Mouse (Mus musculus) midbrain, embryonic 13.5 days (tissue): ENCODE data around the gene Rnf214. TPM values are rescaled to one million over a fixed set of nuclear protein-coding genes. Genes with fewer than 3 reads are reported as not detected.
A peak's percentile ranks its signal among the peaks of the same experiment; 100 is the strongest.

ENCODE experiments used
- ATAC-seq: fragments of 200-750 bp; cut with Nextera tagmentation; 2 replicates; pipeline ENCODE4 v1.8.0; 2017; ENCODE audit warnings: mild to moderate bottlenecking, moderate TSS enrichment, moderate library complexity
- H3K27ac ChIP-seq: fragments of 300-500 bp; sonication (generic); 2 replicates; pipeline ENCODE4 v1.5.1; 2015; ENCODE audit warnings: inconsistent platforms, mild to moderate bottlenecking, moderate library complexity
- H3K27me3 ChIP-seq: fragments of 300-500 bp; sonication (generic); 2 replicates; pipeline ENCODE4 v1.6.1; 2015; ENCODE audit warnings: mild to moderate bottlenecking, inconsistent platforms
- H3K36me3 ChIP-seq: fragments of 300-500 bp; sonication (generic); 2 replicates; pipeline ENCODE4 v1.6.1; 2015; ENCODE audit warnings: mild to moderate bottlenecking, inconsistent platforms
- H3K4me1 ChIP-seq: fragments of 300-500 bp; sonication (generic); replicated peaks from 2 replicates; pipeline ENCODE4 v1.6.1; 2015; ENCODE audit warnings: inconsistent platforms
- H3K4me2 ChIP-seq: fragments of 300-500 bp; sonication (generic); replicated peaks from 2 replicates; pipeline ENCODE4 v1.6.1; 2015; ENCODE audit warnings: moderate library complexity, mild to moderate bottlenecking, inconsistent platforms
- H3K4me3 ChIP-seq: fragments of 300-500 bp; sonication (generic); replicated peaks from 2 replicates; pipeline ENCODE4 v1.5.1; 2015; ENCODE audit warnings: mild to moderate bottlenecking, inconsistent platforms
- H3K9ac ChIP-seq: fragments of 300-500 bp; sonication (generic); replicated peaks from 2 replicates; pipeline ENCODE4 v1.6.1; 2015; ENCODE audit warnings: mild to moderate bottlenecking, inconsistent platforms
- H3K9me3 ChIP-seq: fragments of 300-500 bp; sonication (generic); 2 replicates; pipeline ENCODE4 v1.6.1; 2016; ENCODE audit warnings: mild to moderate bottlenecking, inconsistent platforms
- WGBS: fragments of 180-500 bp; shearing (Covaris S2); methylation state at CpG from one replicate; pipeline ENCODE4 v1.1.7; 2015; 5-methylcytosine and 5-hydroxymethylcytosine counted together
- polyA plus RNA-seq: library from polyadenylated mRNA; unstranded; fragments of >200 nt; fragmentation: Nextera tagmentation; extraction: Ambion mirVana; gene quantifications from 2 replicates; pipeline ENCODE4 v1.2.1, GENCODE M21; 2015

Gene Rnf214
- polyA plus RNA-seq, 1 experiment from 2014 or later: 119 TPM

DNA sequence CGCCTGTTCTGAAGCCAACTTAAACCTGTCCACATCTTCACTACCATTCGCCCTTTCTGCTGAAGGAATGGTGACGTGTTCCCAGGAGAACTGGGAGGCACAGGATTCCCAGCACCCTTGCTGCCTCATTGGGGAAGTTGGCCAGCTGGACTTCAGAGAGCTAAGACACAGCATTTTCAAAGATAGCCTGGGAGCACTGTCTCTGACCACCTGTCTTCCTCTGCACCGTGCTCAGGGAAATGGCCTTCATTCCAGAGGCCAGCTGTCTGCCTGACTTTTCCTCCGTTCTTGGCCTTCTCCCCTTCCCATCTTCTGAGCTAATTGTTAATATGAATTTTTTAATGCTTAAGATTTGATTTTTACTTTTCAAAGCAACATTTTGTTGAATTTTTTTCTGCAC lies 22.6 kb upstream of the Rnf214 start:
- ATAC-seq: no peak
- 89% methylated on average over 5 of the region's 5 CpGs for WGBS
- no peak overlapping the region for H3K9ac ChIP-seq
- no peak overlapping the region for H3K4me2 ChIP-seq
- no peaks in the 10 kb centered on the region for H3K9me3 ChIP-seq
- H3K36me3 ChIP-seq: peaks cover 71% of the 10 kb centered on the region
- H3K4me1 ChIP-seq: no peaks in the 10 kb centered on the region
- H3K27ac ChIP-seq: no peak overlapping the region
- no peaks in the 10 kb centered on the region for H3K27me3 ChIP-seq
- no peak overlapping the region for H3K4me3 ChIP-seq

DNA sequence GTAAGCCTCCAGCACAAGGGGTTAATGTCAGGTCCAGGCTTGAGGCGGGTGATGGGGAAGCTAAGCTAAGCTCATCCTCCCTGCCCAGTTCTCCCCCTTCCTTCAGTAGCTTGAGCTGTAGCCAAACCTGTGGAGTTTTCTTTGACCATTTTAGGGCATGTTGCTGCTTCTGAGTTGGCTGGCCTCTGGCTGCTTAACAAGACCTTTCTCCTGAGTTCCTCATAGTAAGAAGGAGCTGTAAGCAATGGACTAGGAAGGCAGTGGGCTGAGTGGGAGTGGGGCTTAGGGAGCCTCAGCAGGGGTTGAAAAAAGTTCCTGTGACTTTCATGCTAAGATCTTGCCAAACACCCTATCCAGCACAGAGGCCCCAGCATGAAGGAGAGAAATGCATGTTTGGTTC lies 13.2 kb upstream of the Rnf214 start:
- Histone ChIP-seq H3K4me1 (no peaks in the 10 kb centered on the region), H3K27ac (no peak overlapping the region), H3K9me3 (no peaks in the 10 kb centered on the region), H3K27me3 (no peaks in the 10 kb centered on the region), H3K4me3 (no peak overlapping the region), H3K36me3 (peaks cover 81% of the 10 kb centered on the region), H3K9ac (no peak overlapping the region), H3K4me2 (no peak overlapping the region)
- no peak for ATAC-seq
- 57% methylated on average over 1 of the region's 1 CpGs for WGBS

DNA sequence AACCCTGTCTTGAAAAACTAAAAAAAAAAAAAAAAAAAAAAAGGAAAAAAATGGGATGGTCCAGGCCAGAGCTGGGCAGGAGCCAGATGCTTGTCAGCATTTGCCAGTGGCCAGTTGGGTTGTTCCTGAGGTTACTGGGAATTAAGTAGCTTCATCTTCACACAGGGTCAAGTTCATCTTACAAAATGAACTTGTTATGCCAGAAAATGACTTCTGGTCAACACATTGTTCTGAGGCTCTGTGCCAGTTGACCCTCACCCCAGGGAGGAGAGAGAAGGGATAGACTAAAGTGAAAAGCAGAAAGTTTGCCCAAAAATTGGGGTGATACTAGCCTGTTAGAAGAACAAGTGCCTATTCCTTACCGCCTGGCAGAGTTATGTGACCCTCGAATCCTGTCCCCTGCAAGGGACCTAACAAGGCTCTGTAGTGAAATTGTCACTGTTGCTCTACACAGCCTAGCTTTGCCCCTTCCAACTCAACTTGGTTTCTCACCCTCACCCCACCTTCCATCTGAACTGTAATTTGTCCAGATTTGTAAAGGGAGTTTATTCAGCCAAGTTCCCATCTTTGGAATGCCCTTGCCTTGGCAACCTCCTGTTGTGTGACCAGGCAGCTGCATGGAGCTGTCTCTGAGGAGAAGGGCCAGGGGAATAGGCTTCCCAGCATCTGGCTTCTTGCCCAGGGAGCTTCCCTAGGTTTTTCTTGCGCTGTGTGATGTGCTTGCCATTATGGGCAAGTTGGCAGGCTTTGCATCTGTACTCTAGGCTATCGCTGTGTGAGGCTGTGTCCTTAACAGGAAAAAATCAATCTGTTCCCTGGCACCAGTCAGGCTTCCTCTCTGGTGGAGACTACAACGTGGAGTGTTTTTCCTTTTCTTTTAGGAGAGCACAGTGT lies 10.6 kb upstream of the Rnf214 start:
- 0 out of 2 replicates have a peak, but pooled peaks have one; percentile 14 for ATAC-seq
- Histone ChIP-seq H3K4me3 (no peak overlapping the region), H3K4me2 (no peak overlapping the region), H3K36me3 (peaks cover 93% of the 10 kb centered on the region), H3K4me1 (no peaks in the 10 kb centered on the region), H3K9ac (no peak overlapping the region), H3K27ac (no peak overlapping the region), H3K27me3 (no peaks in the 10 kb centered on the region), H3K9me3 (no peaks in the 10 kb centered on the region)
- WGBS: 81% methylated on average over 5 of the region's 5 CpGs

DNA sequence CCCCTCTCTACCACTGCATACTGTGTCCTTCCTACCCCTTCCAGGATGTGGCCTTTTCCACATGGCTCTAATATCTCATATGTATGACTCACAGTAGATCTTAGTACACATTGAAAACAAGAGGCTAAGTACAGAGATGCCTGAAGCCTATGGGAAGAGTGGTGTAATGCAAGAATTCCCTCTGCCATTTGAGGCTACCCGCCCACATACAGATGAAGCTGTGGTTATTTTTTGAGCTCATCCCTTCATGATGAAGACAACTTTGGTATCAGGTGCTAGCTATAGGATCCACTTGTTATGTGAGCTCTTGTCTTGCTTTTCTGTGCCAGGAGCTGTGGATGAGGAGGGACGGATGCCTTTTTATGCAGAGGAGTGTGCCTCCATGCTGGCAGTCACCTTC lies 8.9 kb upstream of the Rnf214 start:
- Histone ChIP-seq H3K27me3 (no peaks in the 10 kb centered on the region), H3K4me1 (no peaks in the 10 kb centered on the region), H3K36me3 (peaks cover 95% of the 10 kb centered on the region)

DNA sequence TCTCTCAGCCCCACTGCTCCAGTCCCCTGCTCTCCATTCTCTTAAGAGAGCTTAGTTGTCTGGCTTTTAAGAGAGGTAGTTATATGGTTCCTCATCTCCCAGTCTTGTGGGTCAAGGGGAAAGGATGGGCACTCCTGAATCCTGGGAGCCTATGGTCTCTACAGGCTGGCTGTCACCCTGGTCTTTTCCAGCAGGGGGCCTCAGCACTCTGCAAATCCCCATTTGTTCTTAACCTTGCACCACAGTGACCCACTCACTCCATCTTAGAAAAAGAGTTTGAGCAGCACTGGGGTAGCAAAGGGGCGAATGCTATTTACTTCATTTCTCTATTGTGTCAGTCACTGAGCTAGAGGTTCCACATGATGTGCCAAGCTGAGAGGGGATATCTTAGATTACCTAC lies 5.0 kb upstream of the Rnf214 start:
- H3K4me1 ChIP-seq: peaks cover 16% of the 10 kb centered on the region
- WGBS: 66% methylated on average over 1 of the region's 1 CpGs
- H3K36me3 ChIP-seq: peaks cover 77% of the 10 kb centered on the region
- H3K9me3 ChIP-seq: no peaks in the 10 kb centered on the region
- H3K4me3 ChIP-seq: no peak overlapping the region
- H3K27ac ChIP-seq: no peak overlapping the region
- no peak overlapping the region for H3K9ac ChIP-seq
- no peak overlapping the region for H3K4me2 ChIP-seq
- H3K27me3 ChIP-seq: no peaks in the 10 kb centered on the region
- ATAC-seq: no peak

More for the DNA sequence above, 8.9 kb upstream of the Rnf214 start:
- Histone ChIP-seq H3K4me3 (no peak overlapping the region), H3K9me3 (no peaks in the 10 kb centered on the region), H3K4me2 (no peak overlapping the region), H3K27ac (no peak overlapping the region), H3K9ac (no peak overlapping the region)
- no peak for ATAC-seq
- 87% methylated on average over 2 of the region's 2 CpGs for WGBS

DNA sequence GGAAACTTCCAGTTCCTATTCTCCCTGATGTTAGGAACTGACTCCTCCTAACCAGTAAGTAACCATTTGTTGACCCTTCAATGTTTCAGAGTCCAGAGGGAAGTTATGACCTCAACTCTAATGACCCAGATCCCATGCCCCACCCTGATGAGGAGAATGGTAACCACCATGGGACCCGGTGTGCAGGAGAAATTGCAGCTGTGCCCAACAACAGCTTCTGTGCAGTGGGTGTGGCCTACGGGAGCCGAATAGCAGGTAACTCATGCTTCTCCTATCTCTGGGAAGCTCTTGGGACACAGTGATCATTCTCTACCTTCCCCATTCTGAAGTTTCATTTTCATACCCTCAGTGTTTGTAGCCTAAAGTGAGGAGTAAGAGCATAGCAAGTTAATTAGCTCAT lies 4.3 kb upstream of the Rnf214 start:
- Histone ChIP-seq H3K4me1 (peaks cover 16% of the 10 kb centered on the region), H3K36me3 (peaks cover 70% of the 10 kb centered on the region), H3K4me2 (no peak overlapping the region), H3K27me3 (no peaks in the 10 kb centered on the region), H3K9ac (no peak overlapping the region), H3K9me3 (no peaks in the 10 kb centered on the region), H3K4me3 (no peak overlapping the region), H3K27ac (no peak overlapping the region)
- ATAC-seq: no peak
- WGBS: 91% methylated on average over 3 of the region's 3 CpGs

DNA sequence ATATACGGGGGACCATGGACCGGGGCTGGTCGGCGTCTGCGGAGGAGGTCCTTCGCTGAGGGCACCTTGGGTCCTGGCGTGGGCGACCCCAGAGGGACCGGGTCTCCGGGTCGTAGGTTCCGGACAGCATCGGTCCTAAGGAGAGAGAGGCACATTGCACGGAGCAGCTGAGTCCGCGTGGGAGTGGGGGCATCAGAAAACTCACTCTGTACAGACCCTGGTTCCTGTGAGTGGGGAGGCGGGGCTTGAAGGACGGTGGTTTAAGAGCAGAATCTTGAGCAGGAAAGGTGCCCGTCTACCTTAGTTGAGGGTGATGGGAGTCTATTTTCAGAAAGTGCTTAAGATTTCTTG lies 342 bp upstream of the Rnf214 start:
- no peak; the same call in 1 of the 2 replicates for ATAC-seq
- 1% methylated on average over 19 of the region's 19 CpGs for WGBS
- H3K36me3 ChIP-seq: peaks cover 48% of the 10 kb centered on the region

DNA sequence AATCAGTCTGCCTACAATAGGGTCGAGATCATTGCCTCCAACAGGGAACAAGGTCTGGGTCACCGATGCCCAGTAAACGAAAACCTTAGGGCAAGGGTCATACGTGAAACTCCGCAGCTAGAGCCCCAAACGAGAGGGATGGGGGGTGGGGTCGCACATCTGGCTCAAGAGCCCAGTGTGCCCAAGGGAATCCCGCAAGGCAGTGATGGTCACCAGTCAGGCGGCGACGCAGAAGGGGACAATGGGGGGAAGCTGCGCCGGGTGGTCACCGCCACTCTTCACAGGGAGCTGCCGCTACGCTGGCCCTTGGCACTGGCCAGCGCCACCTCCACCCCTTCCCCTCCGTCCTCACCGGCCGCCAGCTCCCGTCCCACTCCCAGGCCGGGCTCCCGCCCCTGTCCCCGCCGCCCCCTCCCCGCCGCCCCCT lies 887 bp downstream of the Rnf214 start:
- peak; percentile 76 for ATAC-seq
- H3K36me3 ChIP-seq: peaks cover 46% of the 10 kb centered on the region
- H3K27me3 ChIP-seq: no peaks in the 10 kb centered on the region

More for the DNA sequence above, 342 bp upstream of the Rnf214 start:
- H3K27me3 ChIP-seq: no peaks in the 10 kb centered on the region
- peak overlapping the region; percentile 97 for H3K27ac ChIP-seq
- peak overlapping the region; percentile 78 for H3K4me2 ChIP-seq
- H3K9ac ChIP-seq: peak overlapping the region; percentile 95
- H3K9me3 ChIP-seq: no peaks in the 10 kb centered on the region
- H3K4me1 ChIP-seq: peaks cover 33% of the 10 kb centered on the region
- H3K4me3 ChIP-seq: peak overlapping the region; percentile 86

DNA sequence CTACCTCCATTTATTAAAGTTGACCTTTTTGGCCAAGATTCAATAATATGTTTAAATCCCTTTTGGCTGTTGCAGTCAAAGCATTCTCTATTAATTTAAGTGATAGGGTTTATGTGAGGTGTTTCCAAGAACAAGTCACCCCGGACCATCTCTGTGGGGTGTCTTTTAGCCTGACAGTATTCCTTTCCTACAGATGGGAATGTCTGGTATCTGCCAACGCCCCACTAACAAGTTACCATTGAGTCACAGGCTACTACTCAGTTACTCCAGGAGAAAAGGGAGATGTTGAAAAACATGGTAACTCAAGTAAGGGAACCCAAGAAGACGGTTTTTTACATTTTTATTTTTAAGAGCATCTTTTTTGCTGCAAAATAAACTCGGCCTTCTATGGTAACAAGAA lies 1.5 kb downstream of the Rnf214 start:
- 61% methylated on average over 4 of the region's 4 CpGs for WGBS
- H3K36me3 ChIP-seq: peaks cover 45% of the 10 kb centered on the region
- H3K9me3 ChIP-seq: no peaks in the 10 kb centered on the region
- peaks cover 33% of the 10 kb centered on the region for H3K4me1 ChIP-seq
- peak overlapping the region; percentile 86 for H3K4me3 ChIP-seq
- peak overlapping the region; percentile 95 for H3K9ac ChIP-seq
- H3K27ac ChIP-seq: peak overlapping the region; percentile 97; the same call in 1 of the 2 replicates
- no peaks in the 10 kb centered on the region for H3K27me3 ChIP-seq
- no peak for ATAC-seq
- H3K4me2 ChIP-seq: peak overlapping the region; percentile 69

More for the DNA sequence above, 887 bp downstream of the Rnf214 start:
- under 1% methylated on average over 20 of the region's 27 CpGs for WGBS
- peak overlapping the region; percentile 69 for H3K4me2 ChIP-seq
- H3K9ac ChIP-seq: peak overlapping the region; percentile 95
- peak overlapping the region; percentile 86 for H3K4me3 ChIP-seq
- H3K4me1 ChIP-seq: peaks cover 33% of the 10 kb centered on the region
- H3K9me3 ChIP-seq: no peaks in the 10 kb centered on the region
- H3K27ac ChIP-seq: peak overlapping the region; percentile 97

DNA sequence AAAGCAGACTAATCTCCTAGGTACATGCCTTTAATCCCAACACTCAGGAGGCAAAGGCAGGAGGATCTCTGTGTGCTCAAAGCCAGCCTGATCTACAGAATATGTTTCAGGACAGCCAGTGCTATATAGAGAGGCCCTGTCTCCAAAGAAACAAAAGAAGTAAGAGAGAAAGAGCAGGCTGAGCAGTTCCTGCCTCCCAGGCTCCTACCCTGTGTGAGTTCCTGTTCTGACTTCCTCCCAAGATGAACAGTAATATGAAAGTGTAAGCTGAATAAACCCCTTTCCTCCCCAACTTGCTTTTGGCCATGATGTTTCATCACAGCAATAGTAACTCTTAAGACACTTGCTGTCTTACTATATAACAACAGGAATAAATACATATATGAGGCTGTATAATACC lies 13.0 kb downstream of the Rnf214 start:
- Histone ChIP-seq H3K4me3 (no peak overlapping the region), H3K27me3 (no peaks in the 10 kb centered on the region), H3K9me3 (no peaks in the 10 kb centered on the region), H3K4me1 (no peaks in the 10 kb centered on the region), H3K4me2 (no peak overlapping the region), H3K36me3 (peaks cover 92% of the 10 kb centered on the region), H3K9ac (no peak overlapping the region), H3K27ac (no peak overlapping the region)
- ATAC-seq: no peak

DNA sequence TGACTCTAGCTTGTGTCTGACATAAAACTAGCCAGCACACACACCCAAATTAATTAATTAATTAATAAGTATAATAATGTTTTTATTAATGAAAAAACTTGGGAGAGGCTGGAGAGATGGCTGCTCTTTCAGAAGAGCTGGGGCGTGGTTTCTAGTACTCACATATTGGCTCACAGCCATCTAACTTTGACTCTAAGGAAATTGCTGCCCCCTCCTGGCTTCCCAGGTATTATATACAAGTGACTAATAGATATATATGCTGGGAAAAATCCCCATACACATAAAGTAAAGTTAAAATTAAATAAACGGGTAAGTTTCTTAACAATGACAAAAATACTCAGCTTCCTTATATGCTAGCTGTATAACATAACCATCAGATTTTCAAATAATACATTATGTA lies 28.8 kb downstream of the Rnf214 start:
- Histone ChIP-seq H3K4me1 (no peaks in the 10 kb centered on the region), H3K9me3 (no peaks in the 10 kb centered on the region), H3K27me3 (no peaks in the 10 kb centered on the region), H3K4me2 (no peak overlapping the region), H3K36me3 (peaks cover 70% of the 10 kb centered on the region), H3K4me3 (no peak overlapping the region), H3K27ac (no peak overlapping the region), H3K9ac (no peak overlapping the region)
- no peak for ATAC-seq
- WGBS: 87% methylated on average over 2 of the region's 2 CpGs

DNA sequence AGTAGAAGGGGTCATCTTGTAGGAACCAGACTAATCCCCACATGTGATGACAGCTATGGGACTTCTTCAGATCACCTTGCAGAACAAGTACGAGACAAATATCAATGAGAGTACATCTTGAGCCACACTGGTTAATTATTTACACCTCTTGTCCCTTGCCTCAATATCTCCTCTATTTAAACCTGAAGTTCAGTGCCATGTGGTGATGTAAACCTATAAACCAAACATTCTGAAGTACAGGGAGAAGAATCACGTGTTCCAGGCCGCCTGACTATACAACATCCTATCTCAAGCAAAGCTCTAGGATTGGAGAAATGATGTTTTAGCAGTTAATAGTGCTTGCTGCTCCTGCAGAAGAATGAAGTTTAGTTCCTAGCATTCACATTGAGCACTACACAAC lies 36.4 kb downstream of the Rnf214 start:
- no peak for ATAC-seq
- Histone ChIP-seq H3K9me3 (no peaks in the 10 kb centered on the region), H3K27ac (no peak overlapping the region), H3K4me3 (no peak overlapping the region), H3K9ac (no peak overlapping the region), H3K36me3 (peaks cover 93% of the 10 kb centered on the region), H3K4me2 (no peak overlapping the region), H3K27me3 (no peaks in the 10 kb centered on the region), H3K4me1 (no peaks in the 10 kb centered on the region)
- WGBS: 94% methylated on average over 3 of the region's 3 CpGs
